Mouse (Mus musculus) liver, embryonic 14.5 days (tissue): ENCODE results near the gene Fgd4.

Experiments used
- CTCF ChIP-seq: IDR thresholded peaks from 2 replicates; pipeline ENCODE4 v1.5.1; 2016; ENCODE audit warnings: antibody characterized with exemption, low read depth, control low read depth
- EP300 ChIP-seq: IDR thresholded peaks from 2 replicates; pipeline ENCODE4 v1.6.1; 2016; ENCODE audit warnings: antibody characterized with exemption, low read depth

DNA sequence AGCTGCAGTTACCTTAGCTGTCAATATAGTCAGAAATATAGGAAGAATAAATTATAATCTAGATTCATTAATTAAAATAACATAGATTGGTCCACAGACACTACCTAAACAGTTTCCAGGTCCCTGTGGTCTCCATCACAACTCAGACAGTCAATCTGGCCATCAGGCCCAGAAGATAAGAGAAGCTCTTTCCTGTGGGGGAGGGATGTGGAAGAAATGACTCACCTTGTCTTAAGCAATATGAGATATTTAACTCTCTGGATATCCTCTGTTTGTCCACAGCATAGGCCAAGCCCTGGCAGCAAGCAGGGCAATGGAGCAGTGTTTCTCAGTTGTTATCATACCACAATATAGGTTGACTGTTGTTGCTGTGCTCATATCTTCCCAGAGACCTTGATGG lies 33.4 kb upstream of the Fgd4 start:
- no peak for TF ChIP-seq CTCF
- no peak for TF ChIP-seq EP300
